Mouse (Mus musculus) kidney, adult 2 months (tissue): Measurements from ENCODE around the gene Plac1.
"Not testable (repeated sequence)": the region's sequence is repeated elsewhere in the genome, so short reads cannot be mapped to it uniquely, and the experiment has no call there.

Source experiments
- CTCF ChIP-seq: fragments of 200-500 bp; conservative IDR thresholded peaks from 2 replicates; pipeline ENCODE4 v1.5.1; 2011; ENCODE audit warnings: low read depth, mild to moderate bottlenecking, control low read depth, low read length, moderate library complexity, mixed read lengths; ENCODE audit not compliant: insufficient read depth, insufficient read length
- POLR2A ChIP-seq: fragments of 200-500 bp; IDR thresholded peaks from one replicate; pipeline ENCODE4 v1.6.1; 2011; ENCODE audit warnings: low read depth, low read length, control low read depth

- not testable (repeated sequence) for TF ChIP-seq CTCF, POLR2A
Observed at GRCm38 (mm10) chrX:53271628-53272027, 31.7 kb upstream of the Plac1 start.
